Mouse (Mus musculus) layer of hippocampus, adult 9-10 months (tissue): ENCODE data around the gene Dcst2.
A peak's percentile ranks its signal among the peaks of the same experiment; 100 is the strongest.

Experiments
- DNase-seq: peaks from one replicate; pipeline ENCODE4 v3.0.0; 2022; ENCODE audit warnings: low spot score

Gene Dcst2

DNA sequence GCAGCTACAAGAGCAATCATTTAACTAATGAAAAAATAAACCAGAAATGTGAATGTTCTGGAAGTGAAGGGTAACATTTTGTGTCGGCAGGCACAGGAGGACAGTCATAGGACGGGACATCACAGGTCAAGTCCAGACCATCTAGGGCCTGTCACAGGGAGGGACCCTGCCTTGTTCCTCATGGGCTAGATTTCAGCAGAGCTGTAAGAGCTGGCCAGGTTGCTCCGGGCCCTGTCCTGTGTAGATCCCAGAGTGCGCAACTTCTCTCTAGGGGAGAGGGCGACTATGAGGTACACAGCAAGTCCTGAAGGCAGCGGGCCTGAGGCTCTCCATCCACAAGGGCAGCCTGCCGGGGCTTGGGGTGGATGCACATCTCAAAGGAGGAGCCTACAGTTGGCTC, at the start of gene Dcst2:
Dcst2 (plus strand) TSS at position 301 of the 400 bp plus-strand sequence.
- no peak for DNase-seq

DNA sequence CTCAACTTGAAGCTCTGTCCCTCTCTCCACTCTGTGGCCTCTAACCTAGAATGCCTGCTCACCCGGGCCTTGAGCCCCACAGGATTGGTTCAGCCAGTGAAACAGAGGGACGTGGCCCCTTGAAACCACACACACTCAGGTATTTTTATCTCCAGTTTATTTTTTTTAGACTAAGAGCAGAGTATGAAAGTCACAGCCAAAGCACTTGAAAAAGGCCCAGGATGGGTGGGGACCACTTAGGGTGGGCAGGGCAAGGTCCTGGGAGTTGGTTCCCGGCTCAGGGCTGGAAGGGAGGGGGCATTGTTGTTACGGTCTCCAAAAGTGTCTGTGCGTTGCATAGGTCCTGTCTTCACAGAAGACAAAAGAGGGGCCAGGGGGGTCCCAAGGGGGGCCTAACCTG, 47.4 kb upstream of the Dcst2 start:
- no peak for DNase-seq

DNA sequence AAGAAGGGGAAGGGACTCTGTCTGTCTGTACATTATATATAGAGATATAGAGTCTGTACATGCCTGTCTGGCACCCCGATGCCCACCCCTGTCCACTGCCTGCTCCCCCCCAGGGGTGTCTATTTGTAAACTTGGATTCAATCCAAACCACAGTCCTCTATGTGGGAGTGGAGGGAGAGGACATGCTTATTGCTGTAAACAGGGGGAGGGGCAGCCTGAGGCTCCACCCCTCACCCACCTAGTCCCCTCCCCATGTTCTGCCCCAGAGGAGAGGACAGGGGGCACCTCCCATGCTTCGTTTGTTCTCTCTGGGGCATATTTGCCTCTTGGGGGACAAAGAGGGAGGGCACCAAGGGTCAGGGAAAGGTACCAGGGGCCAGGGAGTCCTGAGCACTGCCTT, 47.0 kb upstream of the Dcst2 start:
- no peak for DNase-seq

DNA sequence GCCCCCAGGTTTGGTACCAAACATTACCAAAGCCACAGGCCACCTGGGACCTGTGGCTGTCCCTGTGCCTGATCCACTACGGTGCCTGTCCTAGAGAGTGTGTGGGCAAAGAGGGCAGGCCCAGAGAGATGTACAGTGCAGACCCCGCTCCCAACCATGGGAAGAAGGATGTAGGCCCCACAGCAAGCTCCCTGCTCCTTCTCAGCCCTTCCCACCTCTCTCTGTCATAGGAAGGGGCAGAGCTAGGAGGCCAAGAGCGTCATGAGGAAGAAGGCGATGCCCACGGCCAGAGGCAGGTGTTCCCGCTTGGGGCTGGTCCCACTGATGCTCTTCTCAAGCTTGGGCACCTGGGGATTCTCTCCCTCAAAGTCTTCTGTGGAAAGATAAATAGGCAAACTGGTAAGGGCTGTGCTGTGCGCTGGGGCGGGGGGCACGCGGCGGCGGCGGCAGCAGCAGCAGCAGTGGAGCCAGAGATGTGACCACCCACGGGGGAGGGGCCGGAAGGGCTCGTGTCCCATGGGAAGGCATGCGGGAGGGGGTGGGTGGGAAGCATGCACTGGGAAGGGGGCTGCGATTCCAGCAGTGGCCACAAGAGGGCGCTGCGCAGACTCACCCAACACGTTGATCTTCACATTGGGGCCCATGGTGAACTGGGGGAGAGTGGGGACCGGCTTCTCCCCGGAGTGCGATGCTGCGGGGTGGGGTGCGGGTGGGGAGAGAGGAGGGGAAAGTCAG, 46.4 kb upstream of the Dcst2 start:
- DNase-seq, result no peak

DNA sequence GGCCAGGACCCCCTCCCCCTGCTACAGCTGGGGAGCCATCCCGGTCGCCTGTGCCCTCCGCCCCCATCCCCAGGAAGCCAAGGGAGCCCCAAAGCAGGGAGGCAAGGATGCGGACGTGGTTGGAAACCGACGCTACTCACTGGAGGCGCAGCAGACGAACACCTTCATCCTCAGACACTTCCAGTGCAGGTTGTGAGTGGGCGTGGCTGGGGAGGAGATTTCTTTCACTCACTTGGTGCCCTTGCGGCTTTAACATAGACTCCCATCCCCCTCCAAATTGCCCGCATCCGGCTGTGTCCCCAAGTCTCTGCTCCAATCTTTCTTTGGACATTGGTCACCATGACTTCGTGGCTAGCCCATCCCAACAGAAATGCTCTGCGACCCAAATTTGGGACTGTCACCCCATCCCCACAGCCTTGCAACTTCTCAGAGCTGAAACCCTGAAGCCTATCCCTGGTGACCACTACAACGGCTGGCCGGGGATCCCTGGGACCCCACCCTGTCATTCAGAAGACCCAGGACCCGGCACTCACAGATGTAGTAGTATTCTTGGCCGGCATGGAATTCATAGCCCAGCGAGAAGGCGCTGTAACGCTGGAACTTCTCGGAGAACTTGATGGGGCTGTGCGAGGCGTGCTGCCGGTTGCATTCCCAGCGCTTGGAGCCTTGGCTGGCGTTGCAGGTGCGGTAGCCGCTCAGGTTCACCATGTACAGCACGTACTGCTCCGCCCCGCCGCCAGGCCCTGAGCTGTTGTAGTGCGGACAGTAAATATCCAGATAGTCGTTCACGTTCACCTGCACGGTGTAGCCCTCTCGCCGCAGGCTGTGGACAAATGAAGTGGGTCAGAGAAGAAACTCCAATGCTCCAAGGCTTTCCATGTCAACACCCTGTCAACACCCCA, 45.6 kb upstream of the Dcst2 start:
- DNase-seq, result no peak

DNA sequence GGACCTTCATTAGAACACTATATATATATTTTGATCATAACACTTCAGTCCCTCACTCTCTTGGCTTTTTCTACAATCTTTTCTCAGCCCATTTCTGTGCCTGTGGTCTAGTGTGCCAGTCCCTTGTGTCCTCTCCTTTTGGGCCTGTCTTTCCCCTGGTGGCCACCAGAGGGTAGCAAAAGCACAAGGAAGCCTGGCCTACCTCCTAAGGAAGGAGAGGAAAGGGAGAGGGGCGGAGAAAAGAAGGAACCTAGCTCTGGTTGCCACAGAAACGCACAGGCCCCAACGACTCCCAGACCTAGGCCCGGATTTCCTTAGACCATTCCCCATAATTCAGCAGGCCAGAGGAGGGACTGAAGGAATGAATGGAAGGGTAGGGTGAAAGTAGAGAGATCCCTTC, 44.9 kb upstream of the Dcst2 start:
- peak; percentile 81 for DNase-seq

DNA sequence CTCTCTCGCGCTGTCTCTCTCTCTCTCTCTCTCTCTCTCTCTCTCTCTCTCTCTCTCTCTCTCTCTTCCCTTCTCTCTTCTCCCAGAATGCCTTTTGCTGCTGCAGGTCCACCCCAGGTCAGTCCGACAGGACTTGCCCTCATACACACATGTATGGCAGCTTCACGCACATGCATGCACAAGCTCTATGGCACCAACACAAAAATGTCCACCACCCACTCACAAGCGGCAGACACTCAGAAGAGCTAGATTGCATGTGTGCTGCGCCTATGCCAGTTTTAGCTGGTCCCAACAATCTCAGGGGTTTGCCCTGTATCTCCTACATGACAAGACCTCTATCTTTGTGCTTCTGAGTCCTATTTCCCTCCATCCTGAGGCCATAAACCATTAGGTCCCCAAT, 44.5 kb upstream of the Dcst2 start:
- DNase-seq, result no peak

DNA sequence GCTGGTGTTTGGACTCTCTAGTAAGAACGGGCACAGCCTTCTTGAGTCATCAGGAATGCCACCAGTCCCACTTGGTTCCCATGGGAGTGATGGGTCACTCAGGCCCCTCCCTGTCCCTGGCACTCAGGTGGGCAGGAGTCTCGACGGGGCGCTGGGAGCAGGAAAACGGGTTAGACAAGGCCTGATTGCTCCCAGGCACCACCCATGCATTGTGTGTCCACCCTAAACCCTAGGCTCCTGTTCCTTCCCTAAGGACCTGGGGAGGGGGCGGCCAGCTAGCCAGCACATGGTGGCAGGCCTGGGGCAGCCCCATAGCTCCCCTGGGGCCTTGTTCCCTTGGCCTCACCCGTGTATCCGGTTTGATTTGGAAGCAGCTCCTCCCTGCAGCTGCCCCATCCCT, 43.5 kb upstream of the Dcst2 start:
- no peak for DNase-seq

DNA sequence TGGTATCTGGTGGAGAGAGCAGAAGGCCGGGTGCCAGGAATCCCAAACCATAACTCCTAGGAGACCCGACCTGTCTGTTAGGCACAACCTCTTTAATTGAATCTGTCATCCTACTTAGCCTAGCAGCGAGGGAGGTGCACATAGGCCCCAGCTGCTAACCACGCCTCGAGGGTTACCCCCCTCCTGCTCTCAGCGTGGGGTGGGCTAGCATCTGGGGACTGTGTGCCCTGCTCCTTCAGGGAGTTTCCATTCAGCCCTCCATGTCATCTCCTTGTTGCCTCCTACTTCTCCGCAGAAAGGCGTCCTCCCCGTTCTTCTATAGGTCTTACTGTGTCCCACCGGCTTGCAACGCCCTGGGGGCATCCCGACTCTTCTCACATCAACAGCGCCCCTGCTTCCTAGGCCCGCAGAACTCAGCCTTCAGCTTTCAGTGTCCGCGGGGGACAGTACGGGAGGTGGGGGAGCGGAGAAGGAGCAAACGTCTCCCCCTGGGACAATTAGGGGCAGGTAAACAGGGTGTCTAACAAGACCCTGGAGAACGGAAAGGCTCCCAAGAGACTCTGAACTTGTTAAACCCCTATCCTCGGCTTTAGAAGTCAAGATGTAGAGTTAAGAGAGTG, 42.7 kb upstream of the Dcst2 start:
- DNase-seq, result no peak

DNA sequence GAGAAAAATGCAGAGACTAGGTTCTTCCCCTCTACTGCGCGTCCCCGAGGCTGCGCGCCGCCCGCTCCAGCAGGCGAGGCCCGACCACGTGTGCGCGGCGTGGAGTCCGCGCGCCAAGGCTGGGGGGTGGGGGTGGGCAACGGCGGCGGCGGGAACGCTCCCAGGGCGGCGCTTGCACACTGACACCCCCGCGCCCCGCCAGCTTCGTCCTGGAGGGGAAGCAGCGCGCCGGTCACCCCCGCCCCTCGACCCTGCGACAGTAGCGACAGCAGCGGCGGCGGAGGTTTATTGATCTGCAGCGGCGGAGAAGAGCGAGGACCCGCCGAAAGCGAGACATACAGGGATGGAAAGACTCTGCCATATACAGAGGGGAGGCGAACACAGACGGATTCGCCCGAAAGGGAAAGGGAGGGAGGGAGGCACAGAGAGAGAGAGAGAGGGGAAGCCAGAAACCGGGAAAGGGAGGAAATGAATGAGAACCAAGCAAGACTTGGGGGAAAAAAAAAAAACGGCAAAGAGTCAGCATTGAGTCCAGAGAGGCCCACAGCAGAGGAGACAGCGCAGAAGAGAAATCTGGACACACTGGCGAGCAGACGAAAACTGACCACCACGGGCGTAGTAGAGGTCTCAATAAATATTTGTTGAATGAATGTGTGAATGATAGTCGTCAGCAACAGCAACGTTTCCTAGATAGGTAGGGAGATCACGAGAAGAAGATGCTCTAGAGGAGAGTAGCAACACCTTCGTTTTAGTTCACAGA, 42.0 kb upstream of the Dcst2 start:
- DNase-seq, result no peak

DNA sequence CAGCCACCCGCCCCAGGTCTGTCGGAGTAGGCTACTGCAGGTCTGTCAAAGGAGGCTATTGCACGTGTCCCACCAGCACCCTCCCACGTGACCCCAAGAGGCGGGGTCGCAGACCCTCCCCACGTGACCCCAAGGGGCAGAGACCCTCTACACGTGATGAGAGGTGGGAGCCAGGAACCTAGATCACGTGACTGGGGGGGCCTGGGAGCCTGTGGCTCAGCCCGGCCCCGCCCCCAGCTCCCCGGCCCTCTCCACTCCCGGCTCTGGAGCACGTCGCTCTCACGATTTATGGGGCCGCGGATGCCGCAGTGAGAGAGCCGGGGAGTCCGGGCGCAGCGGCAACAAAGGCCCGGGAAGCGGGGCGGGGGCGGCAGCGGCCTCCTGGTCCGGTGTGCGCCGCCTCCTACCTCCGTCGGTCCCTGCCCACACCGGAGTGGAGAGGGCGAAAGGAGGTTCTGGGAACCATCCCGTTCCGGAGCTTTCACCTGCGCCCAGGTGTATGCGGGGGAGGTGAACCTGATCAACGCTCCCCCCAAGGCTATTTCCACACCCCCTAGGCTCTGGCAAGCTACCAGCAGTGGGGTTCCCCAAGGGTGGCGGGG, 41.1 kb upstream of the Dcst2 start:
- DNase-seq, result no peak

DNA sequence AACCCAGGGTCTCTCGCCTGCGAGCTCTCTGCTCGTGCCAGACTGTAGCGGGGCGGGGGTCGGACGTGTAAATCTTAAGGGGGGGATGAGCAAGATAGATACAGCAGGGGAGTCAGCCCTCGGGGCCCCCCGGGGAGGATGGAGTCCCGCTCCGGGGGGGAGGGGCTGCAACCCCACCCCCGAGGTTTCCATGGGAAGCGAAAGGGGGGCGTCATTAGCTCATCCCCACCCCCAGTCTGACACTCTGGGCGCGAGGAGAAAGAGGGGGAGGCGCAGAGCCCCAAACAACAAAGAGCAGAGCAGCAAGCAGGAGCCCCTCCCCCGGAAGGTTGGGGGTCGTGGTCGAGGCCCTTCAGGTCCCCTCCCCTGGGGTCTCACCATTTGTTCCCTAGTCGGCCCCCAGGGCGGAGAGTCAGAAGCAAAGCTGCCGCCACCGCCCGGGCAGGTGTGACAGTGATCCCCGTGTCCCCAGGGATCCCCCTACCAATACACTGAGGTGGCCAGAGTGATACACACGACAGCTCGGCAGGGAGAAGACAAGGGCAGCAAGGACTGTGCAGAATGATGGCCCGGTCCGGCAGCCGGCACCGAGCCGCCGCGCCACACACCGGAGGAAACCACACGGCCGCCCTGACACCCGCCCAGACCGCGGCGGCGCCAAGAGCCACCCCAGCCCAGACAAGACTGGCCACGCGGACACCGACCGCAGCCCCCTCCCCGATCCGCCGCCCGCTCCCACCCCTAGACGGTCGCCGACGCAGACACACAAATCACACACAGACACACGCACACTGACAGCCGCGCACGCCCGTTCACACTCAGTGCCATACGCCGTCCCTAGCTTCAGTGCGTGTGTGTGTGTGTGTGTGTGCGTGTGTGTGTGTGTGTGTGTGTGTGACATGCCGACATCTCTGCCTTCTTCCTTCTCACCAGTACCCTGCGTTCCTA, 40.3 kb upstream of the Dcst2 start:
- DNase-seq, result no peak

DNA sequence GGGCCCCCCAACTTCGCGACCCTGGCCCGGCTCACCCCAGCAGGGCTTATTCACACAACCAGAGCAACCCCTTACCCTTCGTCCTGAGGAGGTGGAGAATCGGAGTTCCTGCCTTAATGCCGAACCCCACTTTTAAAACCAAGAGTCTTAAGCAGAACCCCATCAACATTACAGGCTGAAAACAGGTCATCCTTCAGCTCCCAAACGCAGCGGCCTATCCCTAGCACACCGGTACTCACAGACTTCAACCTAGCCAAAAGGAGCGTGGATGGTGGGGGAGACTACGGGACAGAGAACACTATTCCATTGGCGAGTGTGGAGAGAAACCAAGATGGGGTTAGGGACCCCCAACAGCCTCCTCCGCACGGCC, 39.7 kb upstream of the Dcst2 start:
- DNase-seq, result no peak

DNA sequence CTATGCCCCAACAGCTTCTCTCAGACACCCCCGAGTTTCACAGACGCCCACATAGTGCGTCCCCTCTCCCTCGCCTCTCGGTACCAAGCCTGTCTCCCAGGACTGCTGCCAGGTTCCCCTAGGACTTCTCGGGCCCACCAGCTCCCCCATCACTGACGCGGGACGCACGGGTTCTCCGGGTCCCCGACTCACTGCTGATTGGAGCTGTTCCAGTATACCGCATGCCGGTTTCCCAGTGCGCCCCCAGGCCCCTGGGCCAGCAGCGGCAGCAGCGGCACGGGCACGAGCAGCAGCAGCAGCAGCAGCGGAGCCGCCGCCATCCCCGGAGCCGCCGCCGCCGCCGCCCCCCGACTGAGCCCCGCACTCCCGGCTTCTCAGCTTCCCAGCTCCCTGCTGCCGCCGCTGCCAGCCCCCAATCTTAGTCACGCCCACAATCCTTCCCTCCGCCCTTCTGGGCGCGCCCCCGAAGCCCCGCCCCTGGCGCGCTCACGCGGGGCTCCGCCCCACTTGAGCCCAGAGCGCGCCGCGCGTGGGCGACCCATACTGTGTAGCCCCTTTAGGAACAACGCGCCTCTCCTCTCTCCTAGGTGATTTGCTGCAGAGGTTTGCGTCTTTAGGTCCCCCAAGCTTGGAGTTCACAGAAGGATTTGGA, 39.1 kb upstream of the Dcst2 start, which contains the start of gene Efna3:
Efna3 (minus strand) TSS at position 452 of the 652 bp plus-strand sequence.
- peak; percentile 68 for DNase-seq

DNA sequence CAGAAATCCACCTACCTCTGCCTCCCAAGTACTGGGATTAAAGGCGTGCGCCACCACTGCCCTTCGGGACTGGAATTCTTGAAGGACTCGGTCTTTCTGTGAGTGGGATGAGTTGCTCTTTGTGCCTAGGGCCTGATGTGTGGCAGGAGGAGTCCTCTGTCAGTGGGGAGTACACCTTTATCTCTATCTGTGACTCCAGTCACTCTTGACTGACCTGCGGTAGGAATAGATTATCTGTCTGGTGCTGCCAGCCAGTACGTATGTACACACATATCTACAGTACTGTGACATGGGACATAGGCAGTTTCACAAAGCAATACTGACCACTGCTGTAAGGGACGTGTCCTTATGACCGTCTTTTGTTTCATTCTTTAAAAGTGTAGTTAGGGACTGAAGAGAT, 35.9 kb upstream of the Dcst2 start:
- DNase-seq, result no peak

DNA sequence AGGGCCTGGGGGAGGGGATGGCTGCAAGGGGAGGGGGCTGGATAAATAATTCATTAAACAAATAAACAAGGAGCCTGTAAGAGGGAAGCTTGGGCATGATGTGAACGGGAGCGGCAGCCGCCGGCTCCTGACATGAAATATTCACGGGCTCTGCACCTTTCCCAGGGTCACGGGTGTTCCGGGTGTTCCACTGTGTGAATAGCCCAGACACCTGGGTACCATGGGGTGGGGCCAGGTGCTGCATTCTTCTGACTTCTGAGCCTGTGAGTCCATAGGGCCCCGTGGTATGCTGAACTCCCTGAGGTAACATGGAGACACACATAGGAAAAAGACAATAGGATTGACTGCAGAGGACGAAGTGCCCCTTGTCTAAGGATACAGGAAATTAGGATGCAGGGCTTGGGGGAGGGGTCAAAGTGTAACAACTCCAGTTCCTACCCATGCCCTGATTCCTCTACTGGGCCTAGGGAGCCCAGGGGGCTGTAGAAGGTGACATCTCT, 34.4 kb upstream of the Dcst2 start:
- no peak for DNase-seq

DNA sequence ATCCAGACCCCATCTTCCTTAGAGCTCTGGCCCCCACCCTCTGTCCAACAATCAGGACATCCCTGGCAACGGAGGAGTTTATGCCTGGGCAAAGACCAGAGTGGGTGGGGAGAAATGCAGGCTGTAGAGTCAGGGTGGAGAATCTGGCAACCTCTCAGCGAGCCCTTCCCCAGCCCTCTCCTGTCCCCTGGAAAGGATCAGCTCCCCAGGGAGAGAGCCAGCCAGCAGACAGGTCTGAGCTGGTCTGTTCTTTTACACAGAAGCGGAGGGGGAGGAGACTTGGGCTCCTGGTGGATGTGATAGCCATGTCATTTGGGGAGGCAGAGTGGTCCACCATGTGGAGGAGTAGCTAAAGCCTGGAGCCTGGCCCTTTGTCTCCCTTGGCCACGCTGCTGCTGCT, 33.2 kb upstream of the Dcst2 start:
- no peak for DNase-seq

DNA sequence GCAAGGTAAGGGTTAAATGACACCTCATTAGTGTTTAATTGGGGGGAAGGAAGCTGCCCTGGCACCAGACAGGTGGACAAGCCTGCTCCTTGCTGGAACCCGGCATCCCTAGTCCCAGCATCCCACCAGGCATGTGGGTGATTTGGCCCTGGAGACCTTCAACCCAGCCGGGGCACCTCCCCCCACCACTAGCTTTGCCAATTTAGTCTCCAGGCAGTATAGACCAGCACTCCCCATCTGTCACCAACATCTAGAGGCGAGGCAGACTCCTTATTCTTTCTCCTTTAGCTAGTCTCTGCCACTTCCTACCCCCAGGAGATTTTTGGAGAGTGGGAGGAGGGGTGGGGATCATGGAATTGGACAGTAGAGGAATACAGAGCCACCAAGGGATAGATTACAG, 31.4 kb upstream of the Dcst2 start:
- no peak for DNase-seq

DNA sequence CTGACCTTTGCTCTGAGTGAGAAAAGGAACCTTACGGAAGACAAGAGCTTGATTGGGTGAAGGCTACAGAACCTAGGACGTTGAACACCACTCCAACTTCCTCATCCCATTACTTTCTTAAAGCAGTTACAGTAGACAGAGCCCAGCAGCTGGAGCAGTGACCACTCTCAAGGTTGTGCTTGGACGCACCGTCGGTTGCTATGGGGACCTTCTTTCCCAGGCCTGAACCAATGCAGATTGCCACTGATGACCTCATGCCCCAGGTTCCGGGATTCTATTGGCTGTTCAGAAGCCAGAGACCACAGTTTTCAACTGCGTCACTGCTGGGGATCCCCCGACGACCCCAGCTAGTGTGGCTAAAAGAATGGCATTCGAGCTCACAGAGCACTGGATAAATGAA, 30.8 kb upstream of the Dcst2 start:
- DNase-seq, result no peak

DNA sequence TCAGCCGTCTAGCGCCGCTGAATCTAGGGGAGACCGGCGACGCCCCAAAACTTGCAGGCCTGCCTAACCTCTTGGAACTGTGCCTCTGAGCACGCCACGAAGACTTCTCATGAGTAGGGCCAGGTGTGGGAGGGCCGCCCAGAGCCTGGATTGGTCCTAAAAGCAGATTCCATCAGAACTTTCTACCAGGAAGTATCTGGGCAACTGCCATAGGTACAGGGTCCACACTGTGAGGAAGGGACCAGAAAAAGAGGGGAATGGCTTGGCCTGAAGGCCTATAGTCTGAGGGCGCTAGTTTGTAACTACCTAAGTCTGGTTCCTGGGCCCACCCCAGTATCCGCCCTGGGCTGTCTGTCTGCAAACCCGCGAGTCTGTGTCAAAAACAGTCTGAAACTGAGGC, 30.2 kb upstream of the Dcst2 start:
- no peak for DNase-seq
